Mouse (Mus musculus): ENCODE measurements around the gene Ncoa1.

DNA sequence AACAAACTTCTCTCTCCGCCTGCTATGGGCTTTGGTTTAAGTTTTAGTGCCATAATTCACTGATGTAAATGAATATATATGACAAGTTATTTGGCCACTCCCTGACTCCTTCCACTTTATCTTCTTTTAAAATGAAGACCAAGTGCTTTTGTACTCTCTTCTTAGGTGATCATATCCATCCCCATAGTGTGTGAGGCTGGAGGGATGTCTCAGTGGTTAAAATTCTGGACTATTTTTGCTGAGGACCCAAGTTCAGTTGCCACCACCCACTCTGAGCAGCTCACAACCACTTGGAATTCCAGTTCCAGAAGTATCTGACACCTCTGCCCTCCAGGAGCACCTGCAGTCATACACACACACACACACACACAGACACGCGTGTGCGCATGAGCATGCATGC lies 23.5 kb upstream of the Ncoa1 start:
- no peak for TF ChIP-seq CTCF (IDR thresholded peaks at IDR 0.05; ENCODE audit: low read depth, low read length)
- no peak for TF ChIP-seq GATA1 (IDR thresholded peaks at IDR 0.05; ENCODE audit: borderline replicate concordance, low read length)

Data from G1E (cell line).